8 mouse cellular contexts compared by ENCODE assay signal in genomic region chrX:103981169-103981689, GRCm38 (mm10). TPM values are rescaled to one million over a fixed set of nuclear protein-coding genes. Genes with fewer than 3 reads are reported as not detected.
DNase-seq lines count a peak whose midpoint lies in the region; ATAC-seq lines count a peak whose summit lies in the region.

Gene Rlim, minus strand, starts transcription at chrX:103981284.

- peaks cover 9% of the 10 kb centered on the region; the same call in 1 of the 2 replicates for H3K27me3 ChIP-seq in heart, embryonic 10.5 days (ENCODE audit: insufficient read depth, poor library complexity, severe bottlenecking)
- H3K27me3 ChIP-seq in kidney, embryonic 15.5 days: peaks cover 18% of the 10 kb centered on the region

- peak; percentile 100 for ATAC-seq in erythroblast, adult 5-6 weeks (replicated peaks; ENCODE audit: low FRiP score, poor library complexity, severe bottlenecking)
- ATAC-seq in kidney, embryonic 15.5 days (replicated peaks; ENCODE audit: low FRiP score): peak; percentile 100
- peak; percentile 98 for ATAC-seq in monocyte, adult 5-6 weeks (replicated peaks; ENCODE audit: insufficient number of reproducible peaks, low FRiP score, low TSS enrichment, poor library complexity, severe bottlenecking)

- H3K27ac ChIP-seq in heart, embryonic 10.5 days: peak within 1 kb of the TSS; percentile 95
- H3K27ac ChIP-seq in kidney, embryonic 15.5 days: peak within 1 kb of the TSS; percentile 91

- H3K36me3 ChIP-seq in heart, embryonic 10.5 days: peaks cover 14% of the 10 kb centered on the region; the same call in 1 of the 2 replicates
- peaks cover 17% of the 10 kb centered on the region; the same call in 1 of the 2 replicates for H3K36me3 ChIP-seq in kidney, embryonic 15.5 days

- H3K4me3 ChIP-seq in heart, embryonic 10.5 days: peak within 1 kb of the TSS; percentile 75
- H3K4me3 ChIP-seq in kidney, embryonic 15.5 days (replicated peaks): peak within 1 kb of the TSS; percentile 76

- peak within 1 kb of the TSS; percentile 85 for H3K9ac ChIP-seq in kidney, embryonic 15.5 days

- peak; percentile 89 to 92 for DNase-seq in B cell, adult 2 months
- DNase-seq in brain, adult 2 months (ENCODE audit: low read depth, low spot score): peak; percentile 98
- DNase-seq in heart, embryonic 10.5 days (ENCODE audit: low spot score): peak; percentile 96
- peak; percentile 93 for DNase-seq in liver
- peak; percentile 87 to 89 for DNase-seq in spleen, postnatal 4 days (ENCODE audit: low spot score in 2 of 2)

- no peaks in the 10 kb centered on the region for H3K9me3 ChIP-seq in heart, embryonic 10.5 days
- no peaks in the 10 kb centered on the region for H3K9me3 ChIP-seq in kidney, embryonic 15.5 days (replicated peaks)

- peak within 1 kb of the TSS; percentile 55 for H3K4me2 ChIP-seq in kidney, embryonic 15.5 days

- no peaks in the 10 kb centered on the region for H3K4me1 ChIP-seq in heart, embryonic 10.5 days
- no peaks in the 10 kb centered on the region for H3K4me1 ChIP-seq in kidney, embryonic 15.5 days

- 20% methylated on average over 27 of the region's 27 CpGs for WGBS in heart, embryonic 10.5 days
- WGBS in kidney, embryonic 15.5 days: 24% methylated on average over 27 of the region's 27 CpGs

RNA-seq across cellular contexts. Expression of gene Rlim, which starts in this region (rescaled TPM):
- 15.4 and 15.9 TPM in 2 replicates for total RNA-seq in erythroblast, adult 5-6 weeks (2015; ENCODE audit: low replicate concordance)
- 27.4 and 31.5 TPM in 2 replicates for total RNA-seq in erythroblast, adult 5-6 weeks (2017; ENCODE audit: low replicate concordance)
- polyA plus RNA-seq in heart, embryonic 10.5 days (2016; fragmentation: Nextera tagmentation; extraction: Ambion mirVana): 33.4 and 34.6 TPM in 2 replicates
- 34.1 and 35.3 TPM in 2 replicates for polyA plus RNA-seq in kidney, embryonic 15.5 days (2015; fragmentation: Nextera tagmentation; extraction: Ambion mirVana)
- 149 to 178 TPM (median 150 TPM) in 3 replicates for total RNA-seq in monocyte, adult 5-6 weeks (2017)

Comparison
In these comparisons a context has a peak if more than half of its experiments do, and no peak if none do; other contexts are left out.
1. Peak in every context shown above with its lines: DNase-seq, ATAC-seq, H3K4me3 ChIP-seq and H3K27ac ChIP-seq.